Mouse (Mus musculus): Measurements from ENCODE around the gene Ppif.

Gene Ppif

DNA sequence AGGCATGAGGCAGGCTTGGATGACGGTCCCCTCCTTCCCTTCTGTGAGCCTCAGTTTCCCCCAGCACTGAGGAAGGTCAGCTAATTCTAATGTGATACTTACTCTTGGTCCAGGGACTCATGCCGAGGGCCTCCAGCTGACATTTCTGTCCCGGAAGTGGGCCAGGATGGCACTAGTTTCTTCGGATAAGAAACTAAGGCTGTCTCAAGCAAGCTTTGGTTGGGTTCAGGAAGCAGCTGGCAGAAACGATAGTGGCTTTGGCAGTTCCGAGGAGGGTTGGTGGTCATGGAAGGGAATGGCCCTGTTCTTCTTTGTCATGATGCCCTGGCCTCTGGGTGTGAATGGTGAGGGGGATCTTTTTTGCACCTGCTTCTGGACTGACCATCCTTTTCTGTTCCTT lies 1.1 kb downstream of the Ppif start:
- DNase-seq (ENCODE audit: low read depth), result peak; percentile 43

DNA sequence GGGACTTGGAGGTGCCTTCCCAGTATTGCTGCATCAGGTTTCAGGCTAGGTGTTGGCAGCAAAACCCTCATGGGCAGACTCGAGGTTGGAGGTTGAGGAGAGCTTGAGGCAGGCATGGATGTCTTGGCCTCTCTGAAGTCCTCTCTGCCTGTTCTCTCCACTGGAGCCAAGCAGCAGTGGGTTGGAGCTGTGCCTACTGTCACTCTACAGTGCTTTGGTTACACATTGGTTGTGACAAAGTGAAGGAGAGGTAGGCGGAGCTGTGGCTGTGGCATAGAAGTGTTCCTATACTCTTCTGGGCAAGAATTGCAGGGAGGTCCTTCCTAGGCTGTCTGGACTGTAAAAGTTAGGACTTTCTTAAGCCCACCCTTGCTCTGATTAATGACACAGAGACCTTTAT lies 2.4 kb downstream of the Ppif start:
- DNase-seq (ENCODE audit: low read depth), result no peak

DNA sequence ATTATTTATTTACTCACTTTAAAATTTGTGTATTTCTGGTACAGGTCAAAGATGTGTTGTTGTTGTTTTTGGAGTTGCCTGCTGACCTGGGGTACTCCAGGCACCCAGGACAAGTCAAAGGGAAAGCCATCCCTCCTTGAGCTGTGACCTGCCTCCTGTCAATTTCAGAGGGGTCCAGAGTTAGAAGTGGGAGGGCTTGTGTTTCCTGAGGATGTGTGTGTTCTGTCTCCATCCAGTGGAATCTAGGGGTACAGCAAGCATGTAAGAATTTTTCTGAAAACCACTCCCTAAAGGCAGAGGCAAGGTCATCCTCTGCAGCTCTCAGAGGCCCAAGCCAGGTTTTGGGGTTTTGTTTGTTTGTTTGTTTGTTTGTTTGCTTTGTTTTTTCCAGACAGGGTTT lies 8.0 kb downstream of the Ppif start:
- peak; percentile 57 for DNase-seq (ENCODE audit: low read depth)

DNA sequence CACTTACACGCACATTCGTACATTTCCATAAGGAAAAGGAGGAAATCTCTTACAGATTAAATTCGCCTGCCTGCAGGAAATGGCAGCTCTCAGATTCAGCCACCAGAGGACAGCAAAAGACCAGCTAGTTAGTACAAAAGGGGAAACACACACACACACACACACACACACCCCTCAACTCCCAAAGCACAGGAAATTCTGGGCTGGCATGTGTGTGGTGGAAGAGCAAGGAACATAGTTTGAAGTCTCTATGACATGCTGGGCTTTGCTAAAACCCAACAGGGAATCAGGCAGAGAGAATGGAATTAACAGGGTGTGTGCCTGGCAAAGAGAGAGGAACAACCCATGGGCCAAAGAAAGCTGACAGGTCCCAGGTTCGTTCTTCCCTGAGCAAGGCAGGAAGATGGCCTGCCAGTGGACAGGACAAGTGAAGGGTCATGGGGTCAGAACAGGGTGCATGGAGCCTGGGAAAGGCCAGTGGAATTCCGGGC lies 13.8 kb downstream of the Ppif start:
- peak; percentile 63 for DNase-seq (ENCODE audit: low read depth)

DNA sequence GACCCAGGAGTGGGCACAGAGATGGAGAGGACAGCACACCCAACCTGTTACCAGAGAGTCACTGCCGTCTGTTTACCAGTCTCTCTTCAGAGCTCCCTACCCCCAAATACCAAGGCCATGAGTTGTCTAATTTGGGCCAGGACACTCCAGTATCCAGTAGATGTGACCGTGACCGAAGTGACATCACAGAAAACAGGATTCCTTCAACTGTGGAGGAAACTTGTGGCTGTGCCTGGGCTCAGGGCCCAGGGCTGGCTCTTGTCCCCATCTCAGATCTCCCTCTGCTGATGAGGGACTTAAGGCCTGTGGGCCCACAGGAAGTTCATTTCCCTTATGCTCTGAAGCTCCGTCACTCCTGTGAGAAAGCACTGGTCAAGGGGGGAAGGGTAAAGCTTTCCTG lies 14.5 kb downstream of the Ppif start:
- no peak for DNase-seq (ENCODE audit: low read depth)

DNA sequence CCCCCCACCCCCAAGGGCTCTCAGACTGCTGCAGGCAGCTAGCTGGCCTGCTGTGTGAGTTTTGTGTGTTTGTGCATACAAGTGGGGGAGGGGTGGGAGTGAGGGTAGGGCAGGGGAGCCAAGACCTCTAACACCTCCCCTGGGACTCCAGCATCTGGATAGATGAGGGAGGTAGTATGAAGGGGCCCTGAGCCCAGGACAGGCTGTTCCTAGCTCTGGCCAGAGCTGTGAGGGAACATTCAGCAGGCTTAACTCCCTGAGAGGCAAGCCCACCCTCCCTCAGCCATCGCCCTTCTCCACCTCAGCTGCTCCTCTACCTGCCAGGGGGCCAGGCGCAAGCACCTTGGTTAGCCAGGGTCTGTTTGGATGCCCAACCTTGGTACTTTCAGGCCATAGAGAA lies 15.0 kb downstream of the Ppif start:
- DNase-seq (ENCODE audit: low read depth), result no peak

DNA sequence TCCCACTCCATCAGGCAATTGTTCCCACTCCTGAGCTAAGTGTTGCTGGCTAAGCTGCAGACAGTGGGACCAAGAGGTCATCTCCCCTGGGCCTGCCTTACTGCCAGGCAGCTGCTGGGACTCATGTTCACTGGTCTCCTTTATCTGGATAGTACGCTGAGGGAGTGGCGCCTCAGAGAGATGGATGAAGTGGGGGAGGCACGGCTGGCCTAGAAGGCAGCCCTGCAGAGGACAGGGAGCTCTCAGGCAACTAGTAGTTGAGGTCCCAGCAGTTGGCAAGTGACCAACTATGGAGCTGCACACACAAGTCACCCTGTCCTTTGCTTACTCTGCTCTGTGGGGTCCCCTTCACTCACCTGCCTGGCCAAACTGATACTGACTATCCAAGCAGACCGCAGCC lies 16.1 kb downstream of the Ppif start:
- DNase-seq (ENCODE audit: low read depth), result no peak

DNA sequence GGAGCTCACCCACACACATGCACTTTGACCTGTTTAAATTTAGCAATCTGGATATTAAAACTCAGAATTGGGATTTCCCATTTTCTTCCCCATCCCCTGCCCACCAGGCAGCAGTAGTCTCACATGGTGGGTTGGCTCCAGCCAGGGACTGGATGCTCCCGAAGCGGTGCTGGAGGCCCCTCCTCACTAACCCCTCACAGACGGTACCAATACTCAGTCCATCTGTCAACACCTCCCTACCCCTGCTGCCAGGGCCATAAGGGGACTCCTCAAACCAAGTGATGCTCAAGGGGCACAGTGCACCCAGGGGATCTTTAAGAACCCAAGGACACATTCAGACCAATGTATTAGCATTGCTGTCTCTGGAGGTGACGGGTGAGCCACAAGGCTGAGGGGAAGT lies 16.7 kb downstream of the Ppif start:
- no peak for DNase-seq (ENCODE audit: low read depth)

DNA sequence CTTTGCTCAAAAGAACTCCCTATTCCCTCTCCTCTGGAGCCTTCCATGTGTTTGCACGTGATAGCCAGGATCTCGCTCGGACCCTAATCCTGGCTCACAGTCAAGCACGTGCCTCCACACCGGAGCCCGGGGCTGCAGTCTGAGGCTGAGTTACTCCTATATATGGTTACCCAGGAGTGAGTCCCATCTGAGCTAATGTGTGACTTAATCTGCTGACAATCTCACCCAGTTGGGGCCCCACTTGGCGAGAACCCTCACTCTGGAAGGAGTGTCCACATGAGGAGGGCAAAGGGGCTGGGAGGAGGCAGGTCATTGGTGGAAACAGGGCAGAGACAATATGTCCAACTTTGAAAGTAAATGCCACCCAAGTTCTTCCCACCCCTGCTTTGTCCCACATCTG lies 17.2 kb downstream of the Ppif start:
- DNase-seq (ENCODE audit: low read depth), result no peak

DNA sequence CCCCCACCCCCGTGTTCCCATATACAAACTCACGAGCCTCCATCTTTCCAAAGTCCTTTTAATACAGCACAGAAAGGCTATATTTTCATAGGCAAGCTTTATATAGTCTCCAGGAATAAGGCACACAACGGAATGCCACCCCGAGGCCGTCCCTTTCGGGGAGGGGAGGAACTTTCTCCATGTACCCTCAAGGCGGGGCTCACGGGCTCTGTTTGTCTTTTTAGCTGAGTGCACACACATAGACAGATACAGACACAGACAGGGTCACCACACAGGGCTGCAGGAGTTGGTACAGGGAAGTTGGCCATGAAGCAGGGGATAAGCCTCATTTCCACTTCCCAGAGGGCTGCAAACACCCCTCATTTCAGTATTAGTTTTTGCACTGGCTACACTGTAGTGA lies 17.6 kb downstream of the Ppif start:
- DNase-seq (ENCODE audit: low read depth), result no peak

DNA sequence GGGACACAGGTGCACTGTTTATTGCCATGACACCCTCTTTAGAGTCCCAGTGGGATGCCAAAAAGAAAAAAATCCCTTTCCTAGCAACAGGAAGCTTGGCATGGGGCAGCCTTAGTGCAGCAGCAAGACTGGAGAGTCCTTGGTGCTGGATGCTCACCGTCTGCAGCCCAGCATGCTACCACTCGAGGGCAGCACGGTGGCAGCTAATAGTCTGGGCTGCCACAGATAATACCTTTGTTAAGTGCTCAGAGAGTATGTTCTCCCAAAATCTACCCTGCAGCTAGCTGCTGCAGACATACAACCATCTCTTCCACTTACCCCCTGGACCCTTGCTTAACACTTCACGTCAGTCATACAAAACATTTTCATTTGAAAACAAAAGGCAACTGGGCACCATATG lies 19.5 kb downstream of the Ppif start:
- no peak for DNase-seq (ENCODE audit: low read depth)

DNA sequence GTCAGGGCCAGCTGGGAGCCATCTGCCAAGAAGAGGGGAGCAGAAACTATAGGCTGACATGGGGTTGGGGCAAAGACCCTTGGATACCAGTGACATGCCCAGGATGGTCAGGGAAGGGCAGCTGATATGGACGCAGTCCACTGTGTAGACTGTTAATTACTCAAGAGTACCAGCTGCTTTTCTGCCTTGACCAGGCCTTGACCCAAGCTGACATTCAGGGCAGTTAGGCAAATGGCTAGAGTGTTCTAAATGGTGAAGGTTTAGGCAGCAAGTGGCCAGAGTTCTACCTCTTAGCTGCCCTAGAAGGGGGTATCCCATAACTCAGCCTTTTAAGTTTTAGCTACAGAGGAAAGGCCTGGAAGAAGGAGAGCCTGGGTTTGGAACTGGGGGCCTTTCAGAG lies 22.6 kb downstream of the Ppif start:
- DNase-seq (ENCODE audit: low read depth), result no peak

DNA sequence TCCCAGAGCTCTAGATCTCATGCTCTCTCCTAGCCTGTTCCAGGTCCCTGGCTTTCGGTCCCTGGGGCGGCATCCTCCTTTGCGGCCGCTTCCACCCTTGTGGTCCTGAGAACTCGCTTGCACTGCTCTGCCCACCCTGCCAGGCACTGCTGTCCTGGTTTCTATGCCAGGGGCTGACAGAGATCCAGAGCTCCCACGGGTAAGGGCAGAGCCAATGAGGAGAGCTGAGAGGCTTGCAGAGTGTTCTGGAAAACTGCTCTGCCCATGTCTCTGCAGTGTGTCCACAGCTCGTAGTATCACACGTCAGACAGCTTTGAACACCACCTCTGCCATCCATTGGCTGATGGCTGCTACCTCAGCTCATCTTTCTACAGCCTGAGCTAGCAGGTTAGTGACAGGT lies 23.8 kb downstream of the Ppif start:
- no peak for DNase-seq (ENCODE audit: low read depth)

DNA sequence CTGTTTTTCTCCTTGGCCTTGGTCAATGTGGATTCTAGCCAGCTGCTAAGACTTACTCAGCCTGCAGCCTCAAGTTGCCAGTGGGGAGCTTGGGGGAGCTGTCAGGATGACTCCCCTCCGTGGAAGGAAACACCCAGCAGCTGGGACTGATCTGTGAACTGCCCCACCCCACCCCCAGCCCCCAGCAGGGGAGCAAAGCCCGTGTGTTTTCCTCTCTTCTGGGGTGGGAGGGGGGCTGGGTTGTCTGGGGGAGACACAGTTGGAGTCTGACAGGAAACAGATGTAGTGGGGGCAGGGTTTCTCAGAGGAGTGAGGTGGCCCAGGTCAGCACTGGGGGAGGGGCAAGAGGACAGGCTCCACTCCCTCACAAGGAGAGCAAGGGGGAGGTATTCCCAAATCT lies 24.5 kb downstream of the Ppif start:
- DNase-seq (ENCODE audit: low read depth), result peak; percentile 28

DNA sequence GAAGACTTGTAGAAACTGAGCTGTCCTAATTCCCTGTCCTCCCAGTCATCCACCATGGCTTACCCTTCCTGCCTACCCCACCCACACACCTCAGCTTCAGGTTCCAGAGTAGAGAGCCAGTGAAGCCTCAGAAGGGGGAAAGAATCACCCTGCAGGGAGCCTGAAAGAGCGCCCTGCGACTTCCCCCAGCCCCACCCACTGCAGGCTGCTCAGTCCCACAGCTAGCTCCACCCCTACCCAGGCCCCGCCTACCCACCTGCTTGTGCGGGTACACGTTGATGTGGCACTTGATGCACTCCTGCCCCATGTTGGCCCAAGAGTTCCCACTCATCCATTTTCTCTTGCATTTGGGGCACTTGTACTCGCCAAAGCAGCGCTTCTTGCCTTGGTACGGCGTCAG lies 25.4 kb downstream of the Ppif start:
- DNase-seq (ENCODE audit: low read depth), result peak; percentile 85

DNA sequence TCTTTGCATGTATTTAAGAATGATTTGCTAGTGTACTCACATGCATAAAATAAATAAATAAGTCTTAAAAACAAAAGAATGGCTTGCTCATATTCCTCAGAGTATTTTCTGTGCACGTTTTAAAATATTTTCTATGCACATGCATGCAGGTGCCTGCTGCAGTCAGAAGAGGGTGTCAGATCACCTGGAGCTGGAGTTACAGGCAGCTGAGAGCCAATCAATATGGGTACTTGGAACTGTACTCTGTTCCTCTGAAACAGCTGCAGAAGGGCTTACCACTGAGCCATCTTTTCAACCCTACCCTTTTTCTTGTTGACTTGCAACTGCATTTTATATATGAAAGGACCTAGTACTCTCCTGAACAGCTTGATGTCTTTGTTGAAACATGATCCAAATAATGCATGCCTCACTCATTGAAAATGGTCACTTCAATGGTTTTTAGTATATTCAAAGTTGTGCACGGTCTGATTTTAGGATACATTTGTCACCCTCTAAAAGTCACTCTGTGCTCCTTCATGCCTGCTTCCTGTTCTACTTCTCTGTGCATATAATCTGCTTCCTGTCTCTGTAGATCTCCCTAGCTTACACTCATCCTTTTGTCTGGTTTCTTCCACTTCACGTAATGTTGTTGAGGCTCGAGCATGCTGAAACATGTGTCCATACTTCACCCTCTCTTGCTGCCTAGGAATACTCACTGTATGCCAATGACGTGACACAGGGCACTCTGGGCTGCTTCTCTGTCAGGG lies 27.2 kb downstream of the Ppif start:
- DNase-seq (ENCODE audit: low read depth), result peak; percentile 60

DNA sequence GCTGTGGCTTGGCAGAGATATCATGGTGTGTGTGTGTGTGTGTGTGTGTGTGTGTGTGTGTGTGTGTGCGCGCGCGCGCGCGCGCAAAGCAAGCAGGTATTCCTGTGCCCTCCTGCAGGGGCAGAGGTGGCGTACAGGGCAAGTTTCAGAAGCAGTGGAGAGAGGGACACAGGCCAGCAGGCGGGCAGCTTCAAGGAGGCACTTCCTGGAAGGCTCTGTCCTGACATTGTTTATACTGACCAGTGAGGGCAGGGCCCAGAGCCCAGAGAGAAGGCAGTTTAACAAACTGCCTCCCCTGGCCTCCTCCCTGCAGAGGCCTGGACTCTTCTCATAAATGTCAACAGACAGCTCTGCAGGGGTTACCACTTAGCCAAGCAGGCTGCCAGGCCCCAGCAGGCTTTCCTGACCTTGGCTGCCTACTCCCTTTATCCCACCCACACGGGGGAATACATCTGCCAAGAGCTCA lies 31.1 kb downstream of the Ppif start:
- peak; percentile 46 for DNase-seq (ENCODE audit: low read depth)

DNA sequence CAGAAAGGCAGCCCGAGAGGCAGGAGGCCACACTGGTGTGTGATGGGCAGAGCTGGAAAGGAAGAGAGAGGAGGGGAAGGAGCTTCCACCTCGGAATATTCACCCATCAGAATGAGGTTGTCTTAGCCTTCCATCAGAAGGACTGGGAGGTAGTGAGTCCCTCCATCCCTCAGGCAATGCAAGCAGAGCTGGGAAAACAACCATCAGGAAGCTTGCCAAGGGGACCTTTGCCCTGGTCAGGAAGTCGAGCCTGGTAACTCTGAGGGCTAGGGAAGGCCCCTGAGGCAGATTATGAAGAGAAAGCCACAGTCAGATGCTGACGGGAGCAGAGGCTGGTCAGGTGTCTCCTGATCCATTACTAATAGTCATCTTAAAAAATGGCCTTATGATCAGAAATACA lies 31.7 kb downstream of the Ppif start:
- DNase-seq (ENCODE audit: low read depth), result no peak

DNA sequence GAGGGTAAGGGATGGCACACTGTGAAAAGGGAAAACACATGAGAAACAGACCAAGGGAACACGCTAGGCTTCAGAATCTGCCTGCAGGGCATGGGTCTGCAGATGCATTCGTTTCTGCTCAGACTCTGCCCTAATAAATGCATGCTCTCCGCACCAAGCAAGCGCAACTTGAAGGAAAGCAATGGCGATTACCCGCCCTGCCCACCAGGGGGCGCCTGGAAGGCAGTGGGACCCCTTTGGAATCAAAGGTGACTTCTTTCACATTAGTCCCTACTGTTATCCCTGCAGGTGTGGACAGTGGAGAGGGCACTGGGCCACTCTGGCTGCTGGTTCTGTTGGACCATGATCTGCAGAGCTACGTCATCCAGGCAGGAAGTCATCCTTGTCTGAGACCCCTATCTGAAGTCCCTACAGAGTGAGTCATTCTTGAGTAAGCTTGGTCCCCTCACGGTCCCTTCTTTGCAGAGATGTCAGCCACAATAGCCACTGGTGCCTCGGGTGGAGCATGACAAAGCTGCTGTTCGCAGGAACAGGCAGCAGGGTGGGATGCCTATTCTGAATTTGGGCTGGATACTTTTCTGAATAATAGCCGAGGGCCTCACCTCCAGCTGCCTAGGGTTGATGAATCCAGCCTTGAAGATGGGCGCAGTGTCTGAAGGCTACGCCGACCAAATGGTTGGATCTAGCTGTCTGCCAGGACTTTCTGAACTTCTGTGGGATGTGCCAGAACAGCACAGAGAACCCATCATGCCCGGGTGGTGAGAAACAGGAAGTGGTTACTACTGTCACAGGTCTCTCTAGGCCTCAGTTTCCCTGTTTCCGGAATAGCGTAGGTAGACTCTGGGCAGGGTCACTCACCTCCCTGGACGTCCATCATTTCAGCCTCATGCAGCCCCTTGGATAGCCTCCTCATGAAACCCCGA lies 32.5 kb downstream of the Ppif start:
- DNase-seq (ENCODE audit: low read depth), result peak; percentile 77

DNA sequence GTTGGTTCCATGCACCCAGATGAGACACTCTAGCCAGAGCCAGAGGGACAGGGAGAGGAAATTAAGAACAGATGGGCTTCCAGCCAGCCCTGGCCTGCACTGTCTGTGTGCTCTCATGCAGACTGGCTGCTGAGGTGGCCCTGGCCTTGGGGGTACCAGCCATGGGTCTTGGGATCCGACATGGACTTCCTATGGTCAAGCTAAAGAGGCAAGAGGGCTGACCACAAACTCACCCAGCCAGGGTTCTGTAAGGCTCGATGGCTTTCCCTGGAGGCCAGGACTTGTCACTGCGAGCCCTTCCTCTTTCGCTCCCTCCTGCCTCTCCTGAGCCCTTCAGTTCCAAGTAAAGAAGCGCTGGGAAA lies 33.2 kb downstream of the Ppif start:
- DNase-seq (ENCODE audit: low read depth), result no peak

DNA sequence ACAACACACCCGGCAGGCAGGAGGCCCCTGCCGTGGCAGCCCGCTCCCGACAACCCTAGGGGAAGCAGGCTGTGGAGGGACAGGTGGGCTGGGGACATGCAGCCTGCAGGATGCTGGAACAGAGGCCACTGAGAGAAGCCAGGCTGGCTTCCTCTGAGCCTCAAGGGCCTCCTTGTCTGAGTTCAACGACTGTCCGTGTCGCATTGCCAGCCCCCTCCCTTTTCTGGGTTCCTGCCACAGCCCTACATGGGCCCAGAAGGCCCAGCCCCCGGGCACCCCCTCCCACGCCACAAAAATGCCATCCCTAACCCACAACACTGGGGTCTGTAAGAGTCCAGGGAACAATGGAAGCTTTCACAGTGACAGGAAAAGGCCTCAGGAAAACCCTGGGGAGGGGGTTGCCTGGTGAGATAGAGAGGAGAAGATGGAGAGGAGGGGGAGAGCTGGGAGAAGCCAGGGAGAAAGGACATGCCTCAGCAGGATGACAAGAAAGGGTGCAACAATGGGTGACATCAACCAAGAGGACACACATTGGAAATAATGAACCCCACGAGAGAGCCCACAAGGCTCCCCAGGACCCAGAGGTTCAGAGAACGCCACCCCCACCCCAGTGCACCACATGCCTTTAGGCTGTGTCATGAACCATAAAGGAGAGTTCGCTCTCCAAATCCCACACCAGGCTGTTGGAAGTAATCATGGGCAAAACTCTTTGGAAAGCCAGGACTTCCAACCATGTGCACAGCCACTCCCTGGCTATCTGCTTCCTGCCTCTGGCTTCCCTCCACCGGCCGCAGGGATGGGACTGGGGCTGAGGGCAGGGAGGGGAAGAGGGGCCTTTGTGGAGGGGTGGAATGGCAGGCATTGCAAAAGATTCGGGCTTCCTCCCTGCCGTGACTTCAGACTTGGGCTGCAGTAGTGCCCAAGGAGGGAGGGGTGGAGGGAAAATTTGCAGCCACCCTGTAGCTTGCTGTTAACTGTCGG lies 41.1 kb downstream of the Ppif start:
- DNase-seq (ENCODE audit: low read depth), result no peak

DNA sequence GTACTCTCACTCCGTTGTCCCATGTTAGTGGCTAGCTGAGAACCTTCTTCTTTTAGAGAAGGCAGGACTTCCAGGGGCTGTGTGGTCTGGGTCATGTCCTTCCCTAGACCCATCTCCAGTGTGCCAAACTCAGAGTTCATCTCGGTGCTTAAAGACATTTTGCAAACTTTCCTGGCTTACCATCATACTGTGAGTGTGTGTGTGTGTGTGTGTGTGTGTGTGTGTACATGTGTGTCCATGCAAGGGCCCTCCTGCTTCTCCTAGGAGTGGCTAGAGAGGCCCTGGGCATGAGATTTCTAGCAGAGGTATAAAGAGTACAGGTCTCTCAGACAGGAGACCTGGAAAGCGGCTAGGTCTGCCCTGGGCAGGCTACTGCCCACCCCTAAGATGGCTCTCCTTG lies 42.2 kb downstream of the Ppif start:
- DNase-seq (ENCODE audit: low read depth), result no peak

All from naive thymus-derived CD4-positive, alpha-beta T cell, adult 2 months (primary cell).